Mouse (Mus musculus) v-Abl transformed pro-B cells (cell line): ENCODE data around the gene Togaram2.
"Not testable (repeated sequence)": the region's sequence is repeated elsewhere in the genome, so short reads cannot be mapped to it uniquely, and the experiment has no call there.

Experiments used
- in situ Hi-C, 2 experiments: fragments of 400-800 bp; cut with MboI; formaldehyde crosslinking; loops; one replicate each; pipeline ENCODE4 v1.15.1; 2025; ENCODE audit not compliant: unreplicated experiment in 2 of 2

The Togaram2 gene

GRCm38 (mm10) chr17:71720434-71720833 is 47.4 kb downstream of the Togaram2 start:
- in situ Hi-C loops = no loop called here

GRCm38 (mm10) chr17:71721019-71721418 is 48.0 kb downstream of the Togaram2 start:
- in situ Hi-C loops = no loop called here

GRCm38 (mm10) chr17:71730655-71731054 is 57.6 kb downstream of the Togaram2 start:
- in situ Hi-C loops = no loop called here

GRCm38 (mm10) chr17:71736442-71736841 is 63.4 kb downstream of the Togaram2 start:
- in situ Hi-C loops = no loop called here

- in situ Hi-C loops = no loop called here
Observed at GRCm38 (mm10) chr17:71742156-71742555, 69.1 kb downstream of the Togaram2 start.

GRCm38 (mm10) chr17:71742935-71743334 is 69.9 kb downstream of the Togaram2 start:
- in situ Hi-C loops = no loop called here

GRCm38 (mm10) chr17:71746114-71746513 is 73.1 kb downstream of the Togaram2 start:
- in situ Hi-C loops = no loop called here

- in situ Hi-C loops = no loop called here
Observed at GRCm38 (mm10) chr17:71747561-71747960, 74.5 kb downstream of the Togaram2 start.

GRCm38 (mm10) chr17:71749616-71750168 is 76.6 kb downstream of the Togaram2 start:
- in situ Hi-C loops = no loop called here

GRCm38 (mm10) chr17:71752831-71753230 is 79.8 kb downstream of the Togaram2 start, which contains the start of gene Pcare:
Gene Pcare (minus strand): TSS chr17:71752894.
- in situ Hi-C loops = no loop called here

- in situ Hi-C loops = no loop called here
Observed at GRCm38 (mm10) chr17:71760536-71760935, 87.5 kb downstream of the Togaram2 start.

GRCm38 (mm10) chr17:71768173-71768572 is 95.1 kb downstream of the Togaram2 start, which contains the start of gene Clip4:
Gene Clip4 (plus strand): TSS chr17:71768473.
- in situ Hi-C loops = not testable (repeated sequence)

- in situ Hi-C loops = no loop called here
Observed at GRCm38 (mm10) chr17:71769564-71769963, 96.5 kb downstream of the Togaram2 start.

GRCm38 (mm10) chr17:71770696-71771095 is 97.6 kb downstream of the Togaram2 start:
- in situ Hi-C loops = no loop called here

- in situ Hi-C loops = no loop called here
Observed at GRCm38 (mm10) chr17:71774173-71774572, 101.1 kb downstream of the Togaram2 start.

GRCm38 (mm10) chr17:71775279-71775678 is 102.2 kb downstream of the Togaram2 start:
- in situ Hi-C loops = no loop called here

- in situ Hi-C loops = no loop called here
Observed at GRCm38 (mm10) chr17:71778696-71779095, 105.6 kb downstream of the Togaram2 start.
